Mouse (Mus musculus): ENCODE results near the gene Foxd1. TPM values are rescaled to one million over a fixed set of nuclear protein-coding genes. Genes with fewer than 3 reads are reported as not detected.

Foxd1 gene
- polyA plus RNA-seq, 1 experiment from 2014 or later: not detected

DNA sequence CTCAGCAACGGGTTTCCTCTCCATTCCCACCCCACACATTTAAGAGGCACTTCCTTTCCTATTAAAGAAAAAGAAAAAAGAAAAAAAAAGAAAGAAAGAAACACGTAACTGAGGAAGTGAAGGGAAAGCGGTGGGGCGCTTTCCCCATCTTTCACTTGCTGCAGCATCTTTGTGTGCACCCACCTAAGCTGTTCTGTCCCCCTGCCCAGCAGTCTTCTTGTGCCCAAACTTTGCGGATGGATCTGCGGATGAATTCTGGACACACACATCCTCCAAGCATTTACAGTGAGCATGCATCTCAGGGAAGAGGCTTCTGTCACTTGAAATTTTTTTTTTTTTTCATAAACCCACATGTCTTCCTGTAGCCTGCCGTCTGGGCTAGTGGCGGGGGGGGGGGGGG, 5.3 kb downstream of the Foxd1 start:
- Histone ChIP-seq H3K36me3 (ENCODE audit: inconsistent target) (no peaks in the 10 kb centered on the region), H3K4me3 (ENCODE audit: inconsistent target) (no peak overlapping the region), H3K79me2 (ENCODE audit: inconsistent target) (no peaks in the 10 kb centered on the region), H3K27ac (no peak overlapping the region)
- WGBS (ENCODE audit: missing documents): 4% methylated on average over 5 of the region's 8 CpGs

DNA sequence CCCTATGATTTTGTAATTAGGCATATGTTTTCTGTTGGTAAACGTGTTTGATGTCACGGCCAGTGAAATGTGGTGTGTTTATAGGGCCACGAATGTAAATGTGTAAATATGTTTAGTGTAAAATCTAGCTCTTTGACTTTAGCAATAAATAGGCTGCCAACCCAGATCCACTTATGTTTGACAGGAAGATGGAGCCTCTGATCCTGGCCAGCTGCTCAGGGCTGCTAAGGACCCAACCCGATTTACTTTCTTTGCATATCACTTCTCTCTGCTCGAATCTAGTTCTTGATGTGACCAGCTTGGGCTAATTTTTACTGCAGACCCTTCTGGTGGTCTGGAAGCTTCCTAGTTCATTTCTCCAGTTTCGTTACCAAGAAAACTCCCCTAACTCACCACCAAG, 6.3 kb downstream of the Foxd1 start:
- Histone ChIP-seq H3K4me3 (ENCODE audit: inconsistent target) (no peak overlapping the region), H3K79me2 (ENCODE audit: inconsistent target) (no peaks in the 10 kb centered on the region), H3K27ac (no peak overlapping the region), H3K36me3 (ENCODE audit: inconsistent target) (no peaks in the 10 kb centered on the region)
- WGBS (ENCODE audit: missing documents): 8% methylated on average over 6 of the region's 6 CpGs

GRCm38 (mm10) chr13:98361161-98361560, 7.1 kb downstream of the Foxd1 start:
- no peaks in the 10 kb centered on the region for H3K79me2 ChIP-seq (ENCODE audit: inconsistent target)
- 15% methylated on average over 5 of the region's 5 CpGs for WGBS (ENCODE audit: missing documents)
- H3K4me3 ChIP-seq (ENCODE audit: inconsistent target): no peak overlapping the region
- H3K27ac ChIP-seq: no peak overlapping the region
- no peaks in the 10 kb centered on the region for H3K36me3 ChIP-seq (ENCODE audit: inconsistent target)

DNA sequence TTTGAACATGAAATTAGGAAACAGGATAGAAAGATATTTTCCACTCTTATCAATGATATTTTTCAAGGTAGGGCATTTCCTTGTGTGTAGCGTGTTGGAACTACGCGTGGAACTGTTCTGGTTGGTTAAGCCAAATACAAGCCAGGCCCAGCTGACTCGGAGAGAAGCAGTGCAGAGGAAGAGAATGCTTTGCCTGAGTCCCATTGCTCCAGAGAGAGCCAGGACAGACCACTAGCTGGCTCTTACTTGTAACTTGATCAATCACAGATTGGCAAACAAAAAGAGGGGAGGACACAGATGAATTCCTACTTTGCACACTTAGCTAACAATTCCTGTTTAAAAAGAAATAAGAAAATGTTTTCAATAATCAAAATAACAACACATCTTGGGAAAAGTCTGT, 9.0 kb downstream of the Foxd1 start:
- no peak overlapping the region for H3K4me3 ChIP-seq (ENCODE audit: inconsistent target)
- no peaks in the 10 kb centered on the region for H3K36me3 ChIP-seq (ENCODE audit: inconsistent target)
- 33% methylated on average over 4 of the region's 4 CpGs for WGBS (ENCODE audit: missing documents)
- no peaks in the 10 kb centered on the region for H3K79me2 ChIP-seq (ENCODE audit: inconsistent target)
- H3K27ac ChIP-seq: no peak overlapping the region

GRCm38 (mm10) chr13:98365081-98365480, 11.0 kb downstream of the Foxd1 start:
- H3K4me3 ChIP-seq (ENCODE audit: inconsistent target): no peak overlapping the region
- WGBS (ENCODE audit: missing documents): 11% methylated on average over 8 of the region's 8 CpGs

DNA sequence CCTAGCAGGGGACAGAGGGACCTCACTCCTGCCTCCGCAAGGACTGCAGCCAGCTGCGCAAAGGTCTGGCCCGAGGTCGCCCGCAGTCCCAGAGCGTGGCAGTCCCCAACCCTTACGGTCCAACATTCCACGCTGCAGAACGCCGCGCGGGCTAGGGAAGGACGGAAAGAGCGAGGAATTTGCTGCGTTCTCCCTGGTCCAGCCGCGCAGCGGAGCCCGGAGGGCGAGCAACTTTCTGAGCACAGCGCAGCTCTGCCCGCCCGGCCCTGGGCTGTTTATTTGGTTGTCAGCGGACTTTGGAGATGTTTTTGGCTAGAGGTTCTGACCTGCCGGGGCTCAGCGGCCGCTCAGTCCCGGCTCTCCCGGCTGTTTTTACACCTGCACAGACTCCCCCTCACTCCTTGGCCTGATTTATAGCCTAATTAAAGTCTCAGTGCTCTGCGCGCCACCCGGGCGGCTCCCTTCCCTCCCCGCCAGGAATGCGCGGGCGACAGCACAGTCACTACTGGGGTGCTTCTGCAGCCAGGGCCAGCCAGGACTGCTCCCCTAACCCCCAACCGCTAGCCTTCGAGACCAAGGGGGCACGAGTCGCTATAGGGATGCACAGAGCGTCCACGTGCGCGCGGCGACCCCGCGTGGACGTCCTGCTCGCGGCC, 11.9 kb downstream of the Foxd1 start:
- Histone ChIP-seq H3K79me2 (ENCODE audit: inconsistent target) (no peaks in the 10 kb centered on the region), H3K36me3 (ENCODE audit: inconsistent target) (no peaks in the 10 kb centered on the region), H3K4me3 (ENCODE audit: inconsistent target) (no peak overlapping the region), H3K27ac (no peak overlapping the region)
- WGBS (ENCODE audit: missing documents): 7% methylated on average over 48 of the region's 52 CpGs

More at GRCm38 (mm10) chr13:98365081-98365480, 11.0 kb downstream of the Foxd1 start:
- no peak overlapping the region for H3K27ac ChIP-seq
- H3K36me3 ChIP-seq (ENCODE audit: inconsistent target): no peaks in the 10 kb centered on the region
- no peaks in the 10 kb centered on the region for H3K79me2 ChIP-seq (ENCODE audit: inconsistent target)

GRCm38 (mm10) chr13:98366469-98367275, 12.6 kb downstream of the Foxd1 start:
- WGBS (ENCODE audit: missing documents): 8% methylated on average over 42 of the region's 43 CpGs
- no peaks in the 10 kb centered on the region for H3K79me2 ChIP-seq (ENCODE audit: inconsistent target)

DNA sequence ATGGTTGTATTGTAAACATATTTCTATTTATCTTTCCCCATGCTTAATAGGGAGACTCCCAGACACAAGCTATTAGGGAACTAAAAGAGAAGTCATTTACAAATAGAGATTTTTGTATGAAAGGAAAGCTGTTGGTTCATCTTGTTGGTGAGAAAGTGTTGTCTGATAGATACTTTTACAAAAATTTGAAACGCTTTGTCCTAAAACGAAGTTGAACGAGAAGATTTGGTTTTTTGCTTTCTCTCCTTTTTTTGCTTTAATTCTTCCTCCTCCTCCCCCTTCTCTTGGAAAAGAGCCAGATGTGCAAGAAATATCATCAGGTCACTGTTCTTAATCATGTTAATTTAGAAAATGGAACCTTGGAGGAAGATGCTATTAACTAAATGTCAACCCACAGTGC, 13.6 kb downstream of the Foxd1 start:
- no peak overlapping the region for H3K27ac ChIP-seq
- no peaks in the 10 kb centered on the region for H3K36me3 ChIP-seq (ENCODE audit: inconsistent target)
- 3% methylated on average over 3 of the region's 3 CpGs for WGBS (ENCODE audit: missing documents)
- no peak overlapping the region for H3K4me3 ChIP-seq (ENCODE audit: inconsistent target)
- H3K79me2 ChIP-seq (ENCODE audit: inconsistent target): no peaks in the 10 kb centered on the region

More at GRCm38 (mm10) chr13:98366469-98367275, 12.6 kb downstream of the Foxd1 start:
- no peak overlapping the region for H3K27ac ChIP-seq
- H3K36me3 ChIP-seq (ENCODE audit: inconsistent target): no peaks in the 10 kb centered on the region
- H3K4me3 ChIP-seq (ENCODE audit: inconsistent target): no peak overlapping the region

DNA sequence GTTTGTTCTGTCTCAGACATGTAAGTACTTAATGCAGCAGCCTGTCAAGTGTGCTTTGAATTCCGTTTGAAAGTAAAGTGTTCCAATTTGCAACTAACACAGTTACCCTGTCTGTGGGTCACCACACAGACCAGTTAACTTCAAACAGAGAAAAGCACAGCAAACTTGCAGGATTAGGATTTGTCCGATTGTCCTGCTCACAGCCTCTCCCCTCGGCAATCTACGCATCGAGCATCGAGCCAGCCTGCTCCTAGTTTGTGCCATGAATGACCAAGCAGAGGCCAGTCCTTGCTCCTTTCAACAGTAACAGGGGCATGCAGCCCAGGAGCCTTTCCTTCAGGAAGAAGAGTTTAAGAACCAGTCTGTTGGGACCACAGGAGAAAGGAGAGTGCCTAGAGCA, 15.0 kb downstream of the Foxd1 start:
- no peak overlapping the region for H3K4me3 ChIP-seq (ENCODE audit: inconsistent target)
- H3K36me3 ChIP-seq (ENCODE audit: inconsistent target): no peaks in the 10 kb centered on the region
- WGBS (ENCODE audit: missing documents): 29% methylated on average over 6 of the region's 6 CpGs
- H3K27ac ChIP-seq: no peak overlapping the region
- no peaks in the 10 kb centered on the region for H3K79me2 ChIP-seq (ENCODE audit: inconsistent target)

DNA sequence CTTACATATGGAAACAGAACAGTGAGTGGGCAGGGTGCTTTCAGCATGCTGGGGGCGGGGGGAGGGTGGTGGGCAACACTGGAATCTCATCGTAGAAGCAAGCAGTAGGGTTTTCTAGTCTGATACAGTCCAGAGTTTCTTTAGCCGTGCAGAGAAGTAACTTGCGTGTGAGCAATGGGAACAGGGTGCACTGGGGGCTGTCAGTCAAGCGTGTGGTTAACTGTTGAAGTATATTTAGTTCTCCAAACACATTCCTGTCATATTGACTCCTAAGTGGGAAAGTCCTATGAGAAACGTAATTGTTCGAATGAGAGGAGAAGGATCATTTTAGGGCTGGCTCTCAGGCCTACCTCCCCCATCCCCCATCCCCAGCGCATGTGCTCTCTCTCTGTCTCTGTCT, 20.5 kb downstream of the Foxd1 start:
- Histone ChIP-seq H3K4me3 (ENCODE audit: inconsistent target) (no peak overlapping the region), H3K27ac (no peak overlapping the region), H3K79me2 (ENCODE audit: inconsistent target) (no peaks in the 10 kb centered on the region), H3K36me3 (ENCODE audit: inconsistent target) (no peaks in the 10 kb centered on the region)
- WGBS (ENCODE audit: missing documents): 76% methylated on average over 8 of the region's 8 CpGs

GRCm38 (mm10) chr13:98374979-98375378, 20.9 kb downstream of the Foxd1 start:
- H3K79me2 ChIP-seq (ENCODE audit: inconsistent target): no peaks in the 10 kb centered on the region
- no peak overlapping the region for H3K27ac ChIP-seq
- 78% methylated on average over 3 of the region's 3 CpGs for WGBS (ENCODE audit: missing documents)
- no peaks in the 10 kb centered on the region for H3K36me3 ChIP-seq (ENCODE audit: inconsistent target)
- H3K4me3 ChIP-seq (ENCODE audit: inconsistent target): no peak overlapping the region

GRCm38 (mm10) chr13:98377746-98378145, 23.7 kb downstream of the Foxd1 start:
- Histone ChIP-seq H3K79me2 (ENCODE audit: inconsistent target) (no peaks in the 10 kb centered on the region), H3K36me3 (ENCODE audit: inconsistent target) (no peaks in the 10 kb centered on the region), H3K4me3 (ENCODE audit: inconsistent target) (no peak overlapping the region), H3K27ac (no peak overlapping the region)
- WGBS (ENCODE audit: missing documents): 84% methylated on average over 3 of the region's 3 CpGs

DNA sequence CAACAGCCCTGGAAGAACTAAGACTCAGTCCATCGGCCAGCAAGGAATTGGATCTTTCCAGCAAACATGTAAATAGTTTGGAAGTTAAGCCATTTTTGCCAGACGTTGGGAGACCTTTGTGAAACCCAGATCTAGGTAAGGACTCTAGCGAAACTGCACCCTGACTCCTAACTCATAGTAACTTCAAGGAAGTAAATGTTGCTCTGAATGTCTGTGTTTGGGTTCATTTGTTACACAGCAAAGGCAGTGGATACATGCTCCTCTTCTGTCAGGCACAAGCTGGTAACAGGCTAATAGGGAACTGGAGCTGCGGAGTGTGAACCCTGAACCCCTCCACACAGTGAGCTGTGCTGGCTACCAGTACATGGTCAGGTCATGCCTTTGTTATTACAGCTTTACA, 28.7 kb downstream of the Foxd1 start:
- WGBS (ENCODE audit: missing documents): 91% methylated on average over 4 of the region's 4 CpGs
- Histone ChIP-seq H3K27ac (no peak overlapping the region), H3K4me3 (ENCODE audit: inconsistent target) (no peak overlapping the region), H3K79me2 (ENCODE audit: inconsistent target) (no peaks in the 10 kb centered on the region), H3K36me3 (ENCODE audit: inconsistent target) (no peaks in the 10 kb centered on the region)

GRCm38 (mm10) chr13:98383911-98384498, 30.0 kb downstream of the Foxd1 start:
- no peaks in the 10 kb centered on the region for H3K79me2 ChIP-seq (ENCODE audit: inconsistent target)
- H3K4me3 ChIP-seq (ENCODE audit: inconsistent target): no peak overlapping the region
- no peaks in the 10 kb centered on the region for H3K36me3 ChIP-seq (ENCODE audit: inconsistent target)
- no peak overlapping the region for H3K27ac ChIP-seq
- WGBS (ENCODE audit: missing documents): 90% methylated on average over 14 of the region's 16 CpGs

DNA sequence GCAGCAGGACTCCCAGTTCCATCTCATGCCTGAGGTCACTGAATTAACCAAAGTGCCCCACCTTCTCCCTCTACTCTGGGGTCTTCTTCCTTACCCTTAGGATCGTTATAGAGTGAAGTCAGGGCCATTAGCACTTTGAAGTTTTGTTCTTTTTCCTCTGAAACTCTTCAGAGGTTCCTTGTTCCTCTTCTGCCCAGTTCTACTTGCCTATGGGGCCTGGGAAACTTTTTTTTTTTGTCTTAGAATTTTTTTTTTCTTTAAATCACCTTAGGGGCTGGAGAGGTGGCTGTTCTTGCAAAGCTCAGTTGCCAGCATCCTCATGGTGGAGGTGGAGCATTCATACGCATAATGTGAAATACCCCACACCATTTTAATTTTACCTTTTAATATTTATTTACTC, 31.8 kb downstream of the Foxd1 start:
- Histone ChIP-seq H3K36me3 (ENCODE audit: inconsistent target) (no peaks in the 10 kb centered on the region), H3K27ac (no peak overlapping the region), H3K79me2 (ENCODE audit: inconsistent target) (no peaks in the 10 kb centered on the region), H3K4me3 (ENCODE audit: inconsistent target) (no peak overlapping the region)
- 67% methylated on average over 2 of the region's 2 CpGs for WGBS (ENCODE audit: missing documents)
